Mouse (Mus musculus) forebrain, postnatal 0 days (tissue): ENCODE measurements at regions not wholly inside any gene's neighbourhood (a gene's known extent, or its start where the extent isn't known, plus 50 kb on each side); places are given as distances from the start of the nearest gene placed in this dataset.

Experiments
- ATAC-seq: fragments of 200-750 bp; cut with Nextera tagmentation; 2 replicates; pipeline ENCODE4 v1.8.0; 2017; ENCODE audit warnings: mild to moderate bottlenecking, moderate library complexity
- DNase-seq: peaks from one replicate; pipeline ENCODE4 v3.0.0-alpha.2; 2015
- H3K27ac ChIP-seq: fragments of 300-500 bp; sonication (generic); 2 replicates; pipeline ENCODE4 v1.5.1; 2014; ENCODE audit warnings: low read depth, mild to moderate bottlenecking, antibody characterized with exemption, low read length, moderate library complexity, mixed read lengths
- H3K27me3 ChIP-seq: fragments of 300-500 bp; sonication (generic); 2 replicates; pipeline ENCODE4 v1.6.1; 2014; ENCODE audit warnings: mild to moderate bottlenecking, low read length, mixed read lengths; ENCODE audit not compliant: insufficient read depth
- H3K36me3 ChIP-seq: fragments of 300-500 bp; sonication (generic); 2 replicates; pipeline ENCODE4 v1.6.1; 2014; ENCODE audit warnings: mild to moderate bottlenecking, moderate library complexity; ENCODE audit not compliant: insufficient read depth
- H3K4me1 ChIP-seq: fragments of 300-500 bp; sonication (generic); 2 replicates; pipeline ENCODE4 v1.6.1; 2014; ENCODE audit warnings: antibody characterized with exemption; ENCODE audit not compliant: insufficient read depth
- H3K4me2 ChIP-seq: fragments of 300-500 bp; sonication (generic); 2 replicates; pipeline ENCODE4 v1.6.1; 2014; ENCODE audit warnings: low read depth, mild to moderate bottlenecking, moderate library complexity
- H3K4me3 ChIP-seq: fragments of 300-500 bp; sonication (generic); 2 replicates; pipeline ENCODE4 v1.5.1; 2014; ENCODE audit warnings: low read depth, low read length, mixed read lengths
- H3K9ac ChIP-seq: fragments of 300-500 bp; sonication (generic); 2 replicates; pipeline ENCODE4 v1.6.1; 2014; ENCODE audit warnings: mild to moderate bottlenecking
- H3K9me3 ChIP-seq: fragments of 300-500 bp; sonication (generic); 2 replicates; pipeline ENCODE4 v1.6.1; 2016; ENCODE audit warnings: low read length
- CTCF ChIP-seq: sonication (generic); IDR thresholded peaks from 2 replicates; pipeline ENCODE4 v1.5.1; 2016; ENCODE audit warnings: antibody characterized with exemption, control low read depth, low read depth
- WGBS: fragments of 180-500 bp; shearing (Covaris S2); extraction: QIAGEN DNeasy Blood & Tissue Kit; methylation state at CpG from one replicate; pipeline ENCODE4 v1.1.7; 2014; 5-methylcytosine and 5-hydroxymethylcytosine counted together

DNA sequence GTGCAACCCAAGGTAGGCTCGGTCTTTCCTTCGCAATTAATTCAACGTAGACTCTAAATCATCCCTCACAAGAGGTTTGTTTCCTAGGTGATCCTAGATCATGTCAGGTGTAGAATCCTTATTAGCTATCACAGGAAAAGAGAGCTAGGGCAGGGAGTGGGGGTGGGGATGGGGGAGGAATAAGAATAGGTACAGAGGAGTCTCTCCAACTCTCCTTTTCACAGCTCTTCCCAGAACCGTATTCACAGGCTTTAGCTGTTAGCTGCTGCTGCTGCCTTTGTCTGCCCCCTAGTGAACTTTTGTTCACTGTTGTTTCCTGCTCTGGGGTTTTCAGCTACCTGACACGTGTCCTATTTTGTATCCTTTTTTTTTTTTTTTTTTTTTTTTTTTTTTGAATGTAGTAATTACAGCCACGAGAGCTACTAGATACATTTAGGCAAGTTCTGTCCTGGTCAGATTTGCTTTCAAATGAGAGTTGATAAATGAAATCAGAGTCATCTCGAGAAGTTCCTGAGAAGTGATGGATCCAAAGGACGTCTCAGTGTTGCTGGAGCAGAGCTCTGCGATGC is 131.7 kb upstream of the Nrsn1 start:
- DNase-seq (peak; percentile 47), ATAC-seq (peak; percentile 89)
- WGBS, result 30% methylated on average over 9 of the region's 9 CpGs
- no peak overlapping the region for H3K9ac ChIP-seq
- H3K4me2 ChIP-seq, result no peak overlapping the region
- no peaks in the 10 kb centered on the region for H3K9me3 ChIP-seq
- H3K36me3 ChIP-seq, result no peaks in the 10 kb centered on the region
- no peak overlapping the region for H3K4me3 ChIP-seq
- H3K4me1 ChIP-seq, result peaks cover 10% of the 10 kb centered on the region; the same call in 1 of the 2 replicates
- H3K27ac ChIP-seq, result peak overlapping the region; percentile 40; the same call in 1 of the 2 replicates
- no peaks in the 10 kb centered on the region for H3K27me3 ChIP-seq
- peak; percentile 42 for TF ChIP-seq CTCF

- no peak for ATAC-seq
- H3K9me3 ChIP-seq, result 0 out of 2 replicates have a peak, but pooled peaks cover 3% of the 10 kb centered on the region
- H3K27me3 ChIP-seq, result no peaks in the 10 kb centered on the region; the same call in 1 of the 2 replicates
- H3K27ac ChIP-seq, result no peak overlapping the region
- H3K36me3 ChIP-seq, result no peaks in the 10 kb centered on the region
- H3K4me2 ChIP-seq, result no peak overlapping the region
- no peak overlapping the region for H3K9ac ChIP-seq
- H3K4me1 ChIP-seq, result no peaks in the 10 kb centered on the region
- no peak for DNase-seq
- 16% methylated on average over 5 of the region's 5 CpGs for WGBS
- H3K4me3 ChIP-seq, result no peak overlapping the region
- no peak for TF ChIP-seq CTCF
These were observed 122.5 kb upstream of the Nrsn1 start for GRCm38 (mm10) chr13:25392770-25393290.

- DNase-seq (no peak), ATAC-seq (no peak)
- Histone ChIP-seq H3K4me1 (no peaks in the 10 kb centered on the region; the same call in 1 of the 2 replicates), H3K4me3 (no peak overlapping the region), H3K4me2 (0 out of 2 replicates have a peak overlapping the region, but pooled peaks have one; percentile 16), H3K27me3 (no peaks in the 10 kb centered on the region), H3K9ac (no peak overlapping the region), H3K27ac (peak overlapping the region; percentile 47), H3K9me3 (no peaks in the 10 kb centered on the region), H3K36me3 (no peaks in the 10 kb centered on the region)
- no peak for TF ChIP-seq CTCF
- 26% methylated on average over 4 of the region's 4 CpGs for WGBS
These were observed 92.3 kb upstream of the Nrsn1 start for GRCm38 (mm10) chr13:25362627-25362967.

DNA sequence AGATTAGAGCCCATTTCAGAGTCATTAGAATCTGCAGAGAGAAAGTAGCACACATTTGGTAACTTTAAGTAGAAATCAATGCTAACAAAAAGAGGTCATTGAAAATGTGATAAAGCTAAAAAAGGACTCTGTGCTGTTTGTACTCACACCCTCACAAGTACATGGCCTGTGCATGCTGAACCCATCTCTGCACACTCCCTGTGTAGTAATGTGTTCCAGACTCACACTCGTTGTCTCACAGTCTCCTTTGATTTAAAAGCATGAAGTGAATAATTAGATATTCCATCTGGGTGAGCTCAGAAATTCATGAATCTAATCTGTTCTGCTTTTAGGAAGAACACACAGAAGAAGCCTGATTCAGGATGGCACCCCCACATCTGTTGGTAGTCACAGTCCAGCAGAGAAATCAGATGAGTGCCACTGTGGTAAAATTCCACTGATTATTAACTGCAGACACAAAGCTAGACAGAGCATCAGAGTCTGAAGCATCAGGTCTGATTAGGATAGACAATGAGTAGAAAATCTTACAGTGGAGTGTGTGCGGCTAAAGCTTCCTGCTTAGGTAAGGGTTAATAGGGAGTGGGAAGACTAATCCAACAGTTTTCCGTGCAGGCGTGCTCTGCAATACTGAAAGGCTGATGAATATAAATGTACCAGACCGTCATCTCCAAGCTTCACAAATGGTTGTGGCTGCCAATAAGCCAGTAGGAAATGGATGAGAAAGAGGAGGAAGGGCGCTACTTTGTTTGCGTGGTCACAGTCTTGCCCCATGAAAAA is 91.7 kb upstream of the Nrsn1 start:
- H3K27me3 ChIP-seq, result no peaks in the 10 kb centered on the region
- no peak overlapping the region for H3K9ac ChIP-seq
- peak; percentile 92 for ATAC-seq
- H3K4me1 ChIP-seq, result no peaks in the 10 kb centered on the region; the same call in 1 of the 2 replicates
- no peaks in the 10 kb centered on the region for H3K9me3 ChIP-seq
- WGBS, result 10% methylated on average over 7 of the region's 7 CpGs
- peak; percentile 72 for DNase-seq
- no peak for TF ChIP-seq CTCF
- H3K4me3 ChIP-seq, result no peak overlapping the region
- H3K4me2 ChIP-seq, result 0 out of 2 replicates have a peak overlapping the region, but pooled peaks have one; percentile 16
- H3K27ac ChIP-seq, result peak overlapping the region; percentile 47
- H3K36me3 ChIP-seq, result no peaks in the 10 kb centered on the region

DNA sequence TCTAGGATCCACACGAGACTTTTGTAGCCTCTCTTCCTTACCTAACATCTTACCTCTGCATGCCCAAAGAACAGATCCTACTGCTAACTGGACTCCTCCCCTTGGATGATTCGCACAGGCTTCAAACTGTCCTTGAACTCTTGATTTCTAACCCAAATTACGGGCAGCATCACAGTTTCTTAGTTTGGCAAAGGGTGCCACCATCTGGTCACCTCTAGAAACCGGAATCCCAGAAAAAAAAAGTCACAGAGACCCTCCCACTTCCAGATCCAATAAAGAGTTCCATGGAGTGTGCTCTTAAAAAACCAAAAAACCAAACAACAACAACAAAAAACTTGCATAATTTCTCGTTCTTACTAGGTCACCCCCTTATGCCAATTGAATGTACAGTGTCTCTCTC is 77.3 kb upstream of the Nrsn1 start:
- no peak for DNase-seq
- Histone ChIP-seq H3K4me3 (no peak overlapping the region), H3K4me2 (no peak overlapping the region), H3K36me3 (no peaks in the 10 kb centered on the region), H3K9ac (no peak overlapping the region), H3K27me3 (no peaks in the 10 kb centered on the region), H3K27ac (no peak overlapping the region), H3K9me3 (no peaks in the 10 kb centered on the region), H3K4me1 (no peaks in the 10 kb centered on the region)
- ATAC-seq, result no peak
- 53% methylated on average over 5 of the region's 5 CpGs for WGBS
- no peak for TF ChIP-seq CTCF

DNA sequence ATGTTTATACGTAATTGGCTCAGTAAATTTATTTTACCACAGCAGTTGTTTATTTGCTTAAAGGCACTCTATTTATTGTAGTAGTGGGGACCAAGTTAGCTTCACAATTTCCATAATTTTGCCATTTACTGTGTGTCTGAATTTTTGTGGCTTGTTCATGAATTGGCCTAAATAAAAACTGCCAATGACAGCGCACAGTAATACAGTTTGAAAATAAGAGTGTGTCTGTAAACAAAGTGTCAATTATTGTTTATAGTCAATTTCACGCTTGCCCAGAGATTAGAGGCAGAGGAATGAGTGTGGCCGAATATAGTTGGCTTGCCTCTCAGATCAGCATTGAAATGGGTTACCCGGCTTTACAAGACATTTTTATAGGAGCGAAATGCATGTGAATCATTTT is 73.0 kb upstream of the Nrsn1 start:
- Histone ChIP-seq H3K27me3 (no peaks in the 10 kb centered on the region), H3K9ac (no peak overlapping the region), H3K4me1 (no peaks in the 10 kb centered on the region), H3K27ac (no peak overlapping the region), H3K36me3 (no peaks in the 10 kb centered on the region), H3K4me2 (no peak overlapping the region), H3K9me3 (no peaks in the 10 kb centered on the region), H3K4me3 (no peak overlapping the region)
- ATAC-seq (no peak), DNase-seq (no peak)
- 72% methylated on average over 6 of the region's 6 CpGs for WGBS
- TF ChIP-seq CTCF, result no peak

GRCm38 (mm10) chr13:25341826-25342225 is 71.5 kb upstream of the Nrsn1 start:
- Histone ChIP-seq H3K36me3 (no peaks in the 10 kb centered on the region), H3K4me2 (no peak overlapping the region), H3K9me3 (no peaks in the 10 kb centered on the region), H3K4me3 (no peak overlapping the region), H3K9ac (no peak overlapping the region), H3K27ac (no peak overlapping the region), H3K27me3 (no peaks in the 10 kb centered on the region), H3K4me1 (no peaks in the 10 kb centered on the region)
- ATAC-seq (no peak), DNase-seq (no peak)
- no peak for TF ChIP-seq CTCF
- 93% methylated on average over 1 of the region's 1 CpGs for WGBS
